Mouse (Mus musculus) heart, embryonic 15.5 days (tissue): ENCODE data around the gene Retsat. TPM values are rescaled to one million over a fixed set of nuclear protein-coding genes. Genes with fewer than 3 reads are reported as not detected.

Experiments used
- ATAC-seq: fragments of 200-750 bp; cut with Nextera tagmentation; replicated peaks from 2 replicates; pipeline ENCODE4 v1.8.0; 2017; ENCODE audit warnings: low read depth, moderate TSS enrichment; ENCODE audit not compliant: insufficient number of reproducible peaks, insufficient read depth, low FRiP score
- H3K27ac ChIP-seq: fragments of 300-500 bp; sonication (generic); 2 replicates; pipeline ENCODE4 v1.5.1; 2015; ENCODE audit warnings: mild to moderate bottlenecking, inconsistent platforms
- H3K27me3 ChIP-seq: fragments of 300-500 bp; sonication (generic); 2 replicates; pipeline ENCODE4 v1.6.1; 2015; ENCODE audit warnings: inconsistent platforms
- H3K36me3 ChIP-seq: fragments of 300-500 bp; sonication (generic); 2 replicates; pipeline ENCODE4 v1.6.1; 2015; ENCODE audit warnings: mild to moderate bottlenecking, inconsistent platforms
- H3K4me1 ChIP-seq: fragments of 300-500 bp; sonication (generic); replicated peaks from 2 replicates; pipeline ENCODE4 v1.6.1; 2015; ENCODE audit warnings: inconsistent platforms
- H3K4me2 ChIP-seq: fragments of 300-500 bp; sonication (generic); 2 replicates; pipeline ENCODE4 v1.6.1; 2015; ENCODE audit warnings: inconsistent platforms, mild to moderate bottlenecking, moderate library complexity
- H3K4me3 ChIP-seq: fragments of 300-500 bp; sonication (generic); 2 replicates; pipeline ENCODE4 v1.5.1; 2015; ENCODE audit warnings: mild to moderate bottlenecking, inconsistent platforms
- H3K9ac ChIP-seq: fragments of 300-500 bp; sonication (generic); 2 replicates; pipeline ENCODE4 v1.6.1; 2015; ENCODE audit warnings: mild to moderate bottlenecking, inconsistent platforms
- H3K9me3 ChIP-seq: fragments of 300-500 bp; sonication (generic); replicated peaks from 2 replicates; pipeline ENCODE4 v1.6.1; 2016; ENCODE audit warnings: inconsistent platforms
- WGBS: fragments of 180-500 bp; shearing (Covaris S2); methylation state at CpG from one replicate; pipeline ENCODE4 v1.1.7; 2015; ENCODE audit warnings: mixed read lengths; 5-methylcytosine and 5-hydroxymethylcytosine counted together
- polyA plus RNA-seq: library from polyadenylated mRNA; unstranded; fragments of >200 nt; fragmentation: Nextera tagmentation; extraction: Ambion mirVana; gene quantifications from 2 replicates; pipeline ENCODE4 v1.2.1, GENCODE M21; 2015

The Retsat gene
- polyA plus RNA-seq, 1 experiment from 2014 or later = 19.8 TPM

DNA sequence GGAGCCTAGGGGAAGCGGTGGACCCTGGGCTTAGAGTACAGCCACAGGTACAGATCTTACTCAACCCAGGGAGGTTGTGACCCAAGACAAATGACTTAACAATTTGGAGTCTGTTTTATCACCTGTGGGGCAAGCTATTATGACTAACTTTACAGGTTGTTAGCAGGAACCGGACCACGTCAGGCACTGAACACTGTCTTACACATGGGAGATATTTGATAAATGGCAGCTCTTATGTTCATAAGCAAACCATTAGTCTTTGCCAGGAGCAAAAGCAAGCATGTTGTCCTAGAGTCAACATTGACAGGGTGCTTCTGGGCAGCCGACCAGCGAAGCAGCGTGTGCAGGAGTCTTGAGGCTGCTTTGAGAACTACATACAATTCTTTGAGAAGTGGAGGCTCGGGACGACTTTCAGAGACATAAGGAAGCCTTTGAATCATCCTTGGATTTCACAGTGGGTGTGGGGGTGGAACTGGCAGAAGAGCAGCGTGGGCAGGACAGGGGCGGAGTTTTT lies 52.1 kb downstream of the Retsat start:
- Histone ChIP-seq H3K36me3 (no peaks in the 10 kb centered on the region), H3K27me3 (no peaks in the 10 kb centered on the region), H3K4me3 (no peak overlapping the region), H3K4me1 (peaks cover 21% of the 10 kb centered on the region), H3K9ac (no peak overlapping the region), H3K27ac (no peak overlapping the region), H3K4me2 (no peak overlapping the region), H3K9me3 (no peaks in the 10 kb centered on the region)
- WGBS = 64% methylated on average over 10 of the region's 10 CpGs
- ATAC-seq = no peak

- no peak for ATAC-seq
- H3K9me3 ChIP-seq = no peaks in the 10 kb centered on the region
- H3K9ac ChIP-seq = no peak overlapping the region
- H3K4me3 ChIP-seq = no peak overlapping the region
- H3K4me1 ChIP-seq = peaks cover 20% of the 10 kb centered on the region
- H3K4me2 ChIP-seq = no peak overlapping the region
- H3K27me3 ChIP-seq = no peaks in the 10 kb centered on the region
- WGBS = 55% methylated on average over 7 of the region's 7 CpGs
- peak overlapping the region; percentile 87 for H3K27ac ChIP-seq
- no peaks in the 10 kb centered on the region for H3K36me3 ChIP-seq
Measured at GRCm38 (mm10) chr6:72653419-72653818, 55.1 kb downstream of the Retsat start.

DNA sequence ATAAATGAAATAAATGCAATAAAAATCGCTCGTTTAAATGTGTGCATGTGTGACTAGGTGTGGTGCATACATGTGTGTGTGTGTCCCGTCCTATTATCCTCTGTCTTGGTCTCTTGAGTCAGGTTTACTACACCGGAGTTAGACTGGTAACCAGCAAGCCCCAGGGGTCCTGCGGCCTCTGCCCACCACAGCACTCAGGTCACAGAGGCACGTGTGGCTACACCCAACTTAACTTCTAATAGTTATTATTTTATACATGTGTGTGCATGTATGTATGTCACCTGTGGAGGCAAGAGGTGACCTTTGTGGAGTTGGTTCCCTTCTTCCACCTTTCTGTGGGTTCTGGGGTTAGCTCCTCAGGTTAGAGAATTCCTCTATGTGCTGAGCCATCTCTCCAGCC lies 56.1 kb downstream of the Retsat start:
- H3K4me3 ChIP-seq = no peak overlapping the region
- no peaks in the 10 kb centered on the region for H3K36me3 ChIP-seq
- no peaks in the 10 kb centered on the region for H3K9me3 ChIP-seq
- no peaks in the 10 kb centered on the region for H3K27me3 ChIP-seq
- ATAC-seq = no peak
- H3K27ac ChIP-seq = peak overlapping the region; percentile 87
- peaks cover 21% of the 10 kb centered on the region for H3K4me1 ChIP-seq
- no peak overlapping the region for H3K9ac ChIP-seq
- WGBS = 87% methylated on average over 6 of the region's 6 CpGs
- H3K4me2 ChIP-seq = no peak overlapping the region

DNA sequence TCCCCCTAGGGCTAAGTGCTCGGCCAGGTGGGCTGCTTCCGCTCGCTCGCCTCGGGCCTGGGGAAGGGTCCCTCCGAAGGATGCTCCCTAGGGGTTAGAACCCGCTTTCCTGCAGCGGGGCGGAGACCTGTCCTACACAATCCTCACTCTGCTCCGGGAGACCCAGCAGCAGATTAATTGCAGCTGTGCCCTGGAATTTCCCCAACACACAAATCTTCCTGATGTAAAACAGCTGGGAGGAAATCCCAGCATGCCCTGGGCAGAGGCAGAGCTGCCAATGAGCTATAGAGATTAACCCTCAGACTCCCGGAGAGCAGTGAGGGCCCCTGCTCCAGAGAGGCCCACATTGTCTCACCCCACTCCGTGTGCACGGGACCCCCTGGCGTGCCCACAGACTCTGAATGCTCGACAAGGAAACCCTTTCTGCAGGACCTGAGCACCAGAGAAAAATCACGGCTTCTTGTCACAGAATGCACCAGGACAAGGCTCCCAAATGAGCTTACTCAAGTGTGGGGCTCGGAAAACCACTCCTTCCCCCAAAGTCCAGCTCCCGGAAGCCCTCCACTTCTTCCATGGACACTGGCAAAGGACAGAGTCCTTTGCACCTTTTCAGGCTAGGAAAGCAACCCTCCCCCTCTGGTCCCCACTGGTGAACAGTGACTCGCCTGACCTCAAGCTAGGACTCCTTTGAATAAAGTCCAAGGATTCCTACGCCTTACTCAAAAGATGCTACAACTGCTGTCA lies 57.2 kb downstream of the Retsat start:
- H3K9ac ChIP-seq = peak overlapping the region; percentile 27; the same call in 1 of the 2 replicates

GRCm38 (mm10) chr6:72656053-72656442 lies 57.8 kb downstream of the Retsat start:
- ATAC-seq = no peak
- Histone ChIP-seq H3K36me3 (no peaks in the 10 kb centered on the region), H3K4me1 (peaks cover 35% of the 10 kb centered on the region), H3K9me3 (no peaks in the 10 kb centered on the region), H3K27me3 (no peaks in the 10 kb centered on the region), H3K9ac (no peak overlapping the region), H3K27ac (peak overlapping the region; percentile 87), H3K4me2 (no peak overlapping the region; the same call in 1 of the 2 replicates), H3K4me3 (no peak overlapping the region)
- 82% methylated on average over 7 of the region's 7 CpGs for WGBS

More for the DNA sequence above, 57.2 kb downstream of the Retsat start:
- H3K9me3 ChIP-seq = no peaks in the 10 kb centered on the region
- ATAC-seq = peak; percentile 82
- H3K27ac ChIP-seq = peak overlapping the region; percentile 87
- peak overlapping the region; percentile 41 for H3K4me3 ChIP-seq
- H3K4me1 ChIP-seq = peaks cover 29% of the 10 kb centered on the region
- no peaks in the 10 kb centered on the region for H3K36me3 ChIP-seq
- 27% methylated on average over 20 of the region's 20 CpGs for WGBS
- peak overlapping the region; percentile 60 for H3K4me2 ChIP-seq
- H3K27me3 ChIP-seq = no peaks in the 10 kb centered on the region

DNA sequence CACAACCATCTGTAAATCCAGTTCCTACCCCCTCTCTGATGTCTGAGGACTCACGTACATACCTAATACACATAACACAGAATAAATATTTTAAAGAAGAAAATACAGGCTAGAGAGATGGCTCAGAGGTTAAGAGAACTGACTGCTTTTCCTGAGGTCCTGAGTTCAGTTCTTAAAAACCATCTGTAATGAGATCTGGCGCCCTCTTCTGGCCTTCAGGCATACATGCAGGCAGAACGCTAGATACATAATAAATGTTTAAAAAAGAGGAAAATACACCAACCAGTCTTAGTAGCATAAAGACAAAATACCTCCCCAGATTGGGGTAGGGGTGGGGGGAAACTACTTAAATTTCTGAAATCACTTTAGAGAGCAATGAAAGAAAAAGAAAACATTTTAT lies 59.7 kb downstream of the Retsat start:
- Histone ChIP-seq H3K27ac (no peak overlapping the region), H3K9me3 (no peaks in the 10 kb centered on the region), H3K9ac (no peak overlapping the region), H3K4me1 (peaks cover 45% of the 10 kb centered on the region), H3K27me3 (no peaks in the 10 kb centered on the region), H3K4me3 (no peak overlapping the region), H3K4me2 (no peak overlapping the region), H3K36me3 (no peaks in the 10 kb centered on the region)
- 62% methylated on average over 3 of the region's 3 CpGs for WGBS
- ATAC-seq = no peak

Other genes with a start within 250 kb of the Retsat start
- 11.1 and 12.8 TPM in 2 replicates for gene Tmem150a, start 243.0 kb upstream of the Retsat start, polyA plus RNA-seq
- 76.8 and 86.0 TPM in 2 replicates for gene Rnf181, start 231.5 kb upstream of the Retsat start, polyA plus RNA-seq
- 43.2 and 46.1 TPM in 2 replicates for gene Vamp5, start 218.0 kb upstream of the Retsat start, polyA plus RNA-seq
- gene Vamp8, start 207.8 kb upstream of the Retsat start, polyA plus RNA-seq = 123 and 142 TPM in 2 replicates
- gene Ggcx, start 184.2 kb upstream of the Retsat start, polyA plus RNA-seq = 27.7 and 32.1 TPM in 2 replicates
- gene Mat2a, start 158.9 kb upstream of the Retsat start, polyA plus RNA-seq = 247 and 267 TPM in 2 replicates
- gene Sh2d6, start 76.8 kb upstream of the Retsat start, polyA plus RNA-seq = not detected in 2 replicates
- gene Capg, start 54.1 kb upstream of the Retsat start, polyA plus RNA-seq = 22.6 and 36.5 TPM in 2 replicates
- 12.3 and 13.5 TPM in 2 replicates for gene Elmod3, start 62 bp upstream of the Retsat start, polyA plus RNA-seq
- gene Tgoln1, start 18.5 kb downstream of the Retsat start, polyA plus RNA-seq = 22.7 and 24.4 TPM in 2 replicates
- gene Tcf7l1, start 190.8 kb downstream of the Retsat start, polyA plus RNA-seq = 12.6 and 19.5 TPM in 2 replicates